In the genomic region with DNA sequence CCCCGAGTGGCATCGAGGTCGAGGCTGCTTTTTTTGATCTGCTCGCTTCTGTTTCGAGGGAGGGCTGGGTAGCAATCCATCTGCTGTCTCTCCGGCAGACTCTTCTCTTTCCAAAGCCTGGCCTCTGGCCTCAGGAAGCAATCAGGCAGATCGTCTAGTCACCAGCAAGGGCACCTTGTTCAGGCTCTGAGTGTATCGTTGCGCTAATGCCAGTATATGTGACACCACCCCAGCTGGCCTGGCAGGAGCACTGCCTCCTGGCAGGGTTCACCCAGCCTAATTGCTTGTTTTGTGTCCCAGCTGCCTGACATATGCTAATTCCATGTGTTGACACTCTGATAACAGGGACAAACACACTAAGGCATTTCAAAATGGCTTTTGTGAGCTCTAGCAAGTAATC, we compare ENCODE assay signal across 8 mouse cellular contexts.
DNase-seq lines count a peak whose midpoint lies in the region; ATAC-seq and TF ChIP-seq lines count a peak whose summit lies in the region.

No protein-coding gene starts in this region.

- no peak overlapping the region for H3K4me2 ChIP-seq in neural tube, embryonic 12.5 days (replicated peaks)

- H3K27ac ChIP-seq in kidney, adult 2 months (ENCODE audit: insufficient read depth, low read depth, low read length), result no peak overlapping the region
- no peak overlapping the region for H3K27ac ChIP-seq in neural tube, embryonic 12.5 days

- 26% methylated on average over 9 of the region's 9 CpGs for WGBS in kidney, adult 2 months
- WGBS in neural tube, embryonic 12.5 days, result 19% methylated on average over 9 of the region's 9 CpGs

- H3K9ac ChIP-seq in neural tube, embryonic 12.5 days, result no peak overlapping the region

- DNase-seq in adrenal gland, adult (ENCODE audit: inconsistent age in 2 of 2, low spot score in 1 of 2), result peak; percentile 51 to 81
- no peak for DNase-seq in adrenal gland, postnatal 4 days (ENCODE audit: low spot score in 2 of 2)
- DNase-seq in adrenal gland, postnatal 36 days, result peak; percentile 54
- DNase-seq in gastrocnemius, postnatal 14 days, result peak; percentile 49
- peak; percentile 39 for DNase-seq in kidney, adult 2 months
- DNase-seq in frontal cortex, postnatal 36 days (ENCODE audit: low spot score in 2 of 2), result no peak
- DNase-seq in frontal cortex, postnatal 14 days (ENCODE audit: low spot score in 2 of 2), result no peak

- no peak overlapping the region for H3K4me3 ChIP-seq in kidney, adult 2 months (ENCODE audit: insufficient read depth, low read depth, low read length)
- no peak overlapping the region for H3K4me3 ChIP-seq in neural tube, embryonic 12.5 days

- H3K4me1 ChIP-seq in kidney, adult 2 months (ENCODE audit: control insufficient read depth, insufficient read depth, low read length), result no peaks in the 10 kb centered on the region
- peaks cover 29% of the 10 kb centered on the region for H3K4me1 ChIP-seq in neural tube, embryonic 12.5 days

- no peak for TF ChIP-seq POLR2A in kidney, adult 2 months (IDR thresholded peaks at IDR 0.05; ENCODE audit: low read depth, low read length)

- ATAC-seq in neural tube, embryonic 12.5 days (ENCODE audit: low FRiP score, low read depth), result peak; percentile 59

- intact Hi-C loops in gastrocnemius, postnatal 14 days (cut with DNase I; ENCODE audit: low total_unique reads), result no loop called here

- H3K9me3 ChIP-seq in neural tube, embryonic 12.5 days, result peaks cover 6% of the 10 kb centered on the region; the same call in 1 of the 2 replicates

- no peak for TF ChIP-seq CTCF in kidney, adult 2 months (conservative IDR thresholded peaks at IDR 0.05; ENCODE audit: insufficient read depth, insufficient read length, low read depth, low read length)

- H3K36me3 ChIP-seq in kidney, adult 2 months (ENCODE audit: control insufficient read depth, insufficient read depth, low read length), result no peaks in the 10 kb centered on the region
- H3K36me3 ChIP-seq in neural tube, embryonic 12.5 days, result peaks cover 10% of the 10 kb centered on the region

- no peaks in the 10 kb centered on the region for H3K27me3 ChIP-seq in kidney, adult 2 months (replicated peaks; ENCODE audit: control insufficient read depth, insufficient read depth, low read length)
- no peaks in the 10 kb centered on the region for H3K27me3 ChIP-seq in neural tube, embryonic 12.5 days (replicated peaks)

Comparison
In these comparisons a context has a peak if more than half of its experiments do, and no peak if none do; other contexts are left out.
1. DNase-seq: peak in adrenal gland, adult (2 of 2), adrenal gland, postnatal 36 days (2 of 2), gastrocnemius, postnatal 14 days (single experiment) and kidney, adult 2 months (single experiment); none in adrenal gland, postnatal 4 days (0 of 2), frontal cortex, postnatal 36 days (0 of 2) and frontal cortex, postnatal 14 days (0 of 2).